Mouse (Mus musculus) cerebellum, adult 11 months (tissue): ENCODE results near the gene Ifih1.

Source experiments
- DNase-seq: peaks from one replicate; pipeline ENCODE4 v3.0.0; 2022

The Ifih1 gene

GRCm38 (mm10) chr2:62548104-62548503, 98.0 kb downstream of the Ifih1 start:
- DNase-seq: no peak
